Comparison of ENCODE assay signal across 26 mouse cellular contexts in the genomic region with DNA sequence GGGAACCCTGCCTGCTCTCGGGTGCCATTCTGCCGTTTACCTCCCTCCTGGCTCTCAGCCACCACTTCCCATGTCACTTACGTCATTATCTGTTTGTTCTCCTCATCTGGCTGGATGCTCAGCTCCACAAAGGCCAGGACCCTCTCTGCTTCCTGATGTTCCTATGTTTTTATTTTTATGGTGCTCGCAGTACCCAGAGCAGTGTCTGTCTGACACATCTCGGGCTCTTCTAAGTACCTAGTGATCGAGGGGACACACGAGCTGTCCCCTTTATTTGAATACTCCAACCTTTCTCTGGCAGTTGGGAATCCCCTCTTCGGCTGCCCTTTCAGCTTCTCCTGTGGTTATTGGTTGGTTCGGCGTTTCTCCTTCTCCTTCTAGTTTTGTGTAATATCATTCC. TPM values are rescaled to one million over a fixed set of nuclear protein-coding genes. Genes with fewer than 3 reads are reported as not detected.
"Had no signal": no experiment of that assay in that cellular context is flagged by ENCODE, and none has a peak within 500 bp of the region (broad histone marks: within the 10 kb centered on the region; RNA-seq: fewer than 3 reads in every experiment).

No protein-coding gene starts in this region.

- H3K9me3 ChIP-seq: lung, embryonic 15.5 days; midbrain, embryonic 10.5 days; midbrain, embryonic 13.5 days; midbrain, embryonic 15.5 days; neural tube, embryonic 13.5 days; neural tube, embryonic 15.5 days had no signal

- H3K4me2 ChIP-seq: lung, embryonic 15.5 days; midbrain, embryonic 13.5 days; midbrain, embryonic 15.5 days; neural tube, embryonic 13.5 days; neural tube, embryonic 15.5 days had no signal

- H3K9ac ChIP-seq: liver, embryonic 14.5 days; lung, embryonic 15.5 days; midbrain, embryonic 13.5 days; midbrain, embryonic 15.5 days; neural tube, embryonic 13.5 days; neural tube, embryonic 15.5 days had no signal

- H3K4me3 ChIP-seq: lung, embryonic 15.5 days; midbrain, embryonic 10.5 days; midbrain, embryonic 13.5 days; midbrain, embryonic 15.5 days; myocyte; neural tube, embryonic 13.5 days; neural tube, embryonic 15.5 days had no signal

- ATAC-seq: lung, postnatal 0 days; midbrain, embryonic 13.5 days; midbrain, embryonic 15.5 days had no signal

- DNase-seq: lung, adult 2 months; retina, postnatal 1 day; right cerebral cortex, adult 18-20 months; right cerebral cortex, postnatal 25 days; right cerebral cortex, postnatal 4 days; spleen, adult 18-20 months; thymus, adult 18-20 months; thymus, postnatal 14 days; thymus, postnatal 36 days had no signal

- H3K4me1 ChIP-seq: lung, embryonic 15.5 days; midbrain, embryonic 13.5 days; midbrain, embryonic 15.5 days; neural tube, embryonic 13.5 days; neural tube, embryonic 15.5 days had no signal

- H3K27me3 ChIP-seq: lung, embryonic 15.5 days; midbrain, embryonic 13.5 days; midbrain, embryonic 15.5 days; neural tube, embryonic 13.5 days; neural tube, embryonic 15.5 days had no signal

- H3K36me3 ChIP-seq: lung, embryonic 15.5 days; midbrain, embryonic 10.5 days; midbrain, embryonic 13.5 days; midbrain, embryonic 15.5 days; neural tube, embryonic 13.5 days; neural tube, embryonic 15.5 days had no signal

- H3K27ac ChIP-seq: liver, embryonic 14.5 days; lung, embryonic 15.5 days; midbrain, embryonic 10.5 days; midbrain, embryonic 13.5 days; midbrain, embryonic 15.5 days; neural tube, embryonic 13.5 days; neural tube, embryonic 15.5 days had no signal

RNA-seq across cellular contexts. Expression of gene AL607142.1, which starts 6.0 kb away (rescaled TPM):
- total RNA-seq: megakaryocyte, adult 5-6 weeks; megakaryocyte-erythroid progenitor cell, adult 5-6 weeks had no signal
- polyA plus RNA-seq: liver, embryonic 14.5 days; liver, embryonic 16.5 days; lung, adult 2 months; lung, embryonic 15.5 days; lung, postnatal 0 days; midbrain, embryonic 10.5 days; midbrain, embryonic 13.5 days; midbrain, embryonic 15.5 days; myocyte; neural tube, embryonic 11.5 days; neural tube, embryonic 13.5 days; neural tube, embryonic 15.5 days; small intestine, adult 2 months; stomach, embryonic 14.5 days; stomach, embryonic 16.5 days; thymus, postnatal 0 days had no signal
